Mouse (Mus musculus) testis, adult 2 months (tissue): ENCODE measurements around the gene Plxdc1. TPM values are rescaled to one million over a fixed set of nuclear protein-coding genes. Genes with fewer than 3 reads are reported as not detected.

Experiments
- H3K27ac ChIP-seq: fragments of 200-500 bp; 2 replicates; pipeline ENCODE4 v1.5.1; 2012; ENCODE audit warnings: low read depth, low read length; ENCODE audit not compliant: control insufficient read depth, insufficient read depth
- H3K27me3 ChIP-seq: fragments of 200-500 bp; 2 replicates; pipeline ENCODE4 v1.6.1; 2012; ENCODE audit warnings: mild to moderate bottlenecking, low read length, moderate library complexity; ENCODE audit not compliant: control insufficient read depth, insufficient read depth
- H3K36me3 ChIP-seq: fragments of 200-500 bp; 2 replicates; pipeline ENCODE4 v1.6.1; 2012; ENCODE audit warnings: mild to moderate bottlenecking, low read length; ENCODE audit not compliant: control insufficient read depth, insufficient read depth
- H3K4me1 ChIP-seq: fragments of 200-500 bp; 2 replicates; pipeline ENCODE4 v1.6.1; 2012; ENCODE audit warnings: low read length; ENCODE audit not compliant: control insufficient read depth, insufficient read depth
- H3K4me3 ChIP-seq: fragments of 200-500 bp; 2 replicates; pipeline ENCODE4 v1.5.1; 2012; ENCODE audit warnings: low read depth, mild to moderate bottlenecking, low read length, moderate library complexity, mixed read lengths; ENCODE audit not compliant: control insufficient read depth
- CTCF ChIP-seq: fragments of 200-500 bp; IDR thresholded peaks from 2 replicates; pipeline ENCODE4 v1.5.1; 2012; ENCODE audit warnings: low read depth, mild to moderate bottlenecking, inconsistent platforms, low read length, moderate library complexity; ENCODE audit not compliant: control insufficient read depth, insufficient read depth, insufficient replicate concordance
- POLR2A ChIP-seq: fragments of 200-500 bp; IDR thresholded peaks from 2 replicates; pipeline ENCODE4 v1.6.1; 2012; ENCODE audit warnings: low read depth, mild to moderate bottlenecking, inconsistent platforms, low read length, moderate library complexity; ENCODE audit not compliant: control insufficient read depth
- polyA plus RNA-seq: library from polyadenylated mRNA; depleted of rRNA; stranded (reverse); fragments of >200 nt; gene quantifications from 2 replicates; pipeline ENCODE4 v1.2.3, GENCODE M21; 2012

Plxdc1 gene
- polyA plus RNA-seq, 1 experiment = 64.4 TPM

GRCm38 (mm10) chr11:97983983-97984382 lies 2.3 kb downstream of the Plxdc1 start:
- Histone ChIP-seq H3K27ac (no peak overlapping the region), H3K4me3 (no peak overlapping the region), H3K27me3 (no peaks in the 10 kb centered on the region), H3K4me1 (peaks cover 13% of the 10 kb centered on the region), H3K36me3 (no peaks in the 10 kb centered on the region)
- TF ChIP-seq CTCF = no peak
- TF ChIP-seq POLR2A = no peak

DNA sequence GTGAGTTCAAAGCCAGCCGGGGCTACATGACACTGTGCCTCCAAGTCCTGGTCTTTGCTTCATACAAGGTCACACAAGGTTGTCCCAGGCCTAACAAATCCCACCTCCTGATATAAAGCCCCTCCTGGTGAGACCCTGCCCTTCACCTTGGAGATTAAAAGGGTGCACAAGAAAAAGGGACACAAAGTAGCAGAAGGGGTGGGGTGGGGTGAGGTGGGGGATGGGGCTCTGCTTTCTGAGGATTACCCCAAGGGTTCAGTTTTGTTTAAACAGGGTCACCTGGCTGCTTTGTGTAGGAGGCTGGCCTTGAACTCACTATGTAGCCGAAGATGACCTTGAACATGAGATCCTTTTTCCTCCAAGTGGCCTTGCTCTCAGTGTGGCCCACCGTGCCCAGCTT lies 2.7 kb downstream of the Plxdc1 start:
- peaks cover 13% of the 10 kb centered on the region for H3K4me1 ChIP-seq
- H3K4me3 ChIP-seq = no peak overlapping the region
- no peaks in the 10 kb centered on the region for H3K36me3 ChIP-seq
- TF ChIP-seq POLR2A = no peak
- TF ChIP-seq CTCF = no peak
- no peaks in the 10 kb centered on the region for H3K27me3 ChIP-seq
- no peak overlapping the region for H3K27ac ChIP-seq

GRCm38 (mm10) chr11:97982721-97983120 lies 3.5 kb downstream of the Plxdc1 start:
- H3K36me3 ChIP-seq = no peaks in the 10 kb centered on the region

DNA sequence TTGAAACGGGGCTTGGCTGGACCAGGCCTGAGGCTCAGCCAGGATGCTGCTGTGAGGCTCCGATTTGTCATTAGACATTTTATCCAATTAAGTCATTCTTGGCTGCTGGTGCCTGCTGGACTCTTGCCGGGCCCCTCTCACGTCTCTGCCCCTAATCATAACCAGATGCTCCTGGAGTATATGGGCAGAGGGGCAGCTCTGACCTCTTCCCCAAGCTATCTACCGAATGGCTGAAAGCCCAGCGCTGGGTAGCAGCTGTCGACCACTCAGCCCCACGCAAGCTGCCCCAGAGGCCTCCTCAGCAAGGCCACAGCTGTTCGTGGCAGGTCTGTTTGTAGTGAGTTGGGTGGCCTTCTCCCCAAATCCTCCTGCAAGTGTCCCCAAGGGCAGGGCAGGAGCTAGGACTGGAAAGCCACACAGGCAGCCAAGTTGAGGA lies 5.7 kb downstream of the Plxdc1 start:
- TF ChIP-seq CTCF (no peak), POLR2A (no peak)
- no peaks in the 10 kb centered on the region for H3K27me3 ChIP-seq
- H3K4me3 ChIP-seq = no peak overlapping the region
- H3K4me1 ChIP-seq = peaks cover 2% of the 10 kb centered on the region; the same call in 1 of the 2 replicates
- no peak overlapping the region for H3K27ac ChIP-seq
- H3K36me3 ChIP-seq = no peaks in the 10 kb centered on the region

More at GRCm38 (mm10) chr11:97982721-97983120, 3.5 kb downstream of the Plxdc1 start:
- Histone ChIP-seq H3K4me3 (no peak overlapping the region), H3K27me3 (no peaks in the 10 kb centered on the region), H3K27ac (no peak overlapping the region), H3K4me1 (peaks cover 13% of the 10 kb centered on the region)
- TF ChIP-seq CTCF (no peak), POLR2A (no peak)

- no peak overlapping the region for H3K4me3 ChIP-seq
Observed at GRCm38 (mm10) chr11:97979824-97980495, 6.3 kb downstream of the Plxdc1 start.

DNA sequence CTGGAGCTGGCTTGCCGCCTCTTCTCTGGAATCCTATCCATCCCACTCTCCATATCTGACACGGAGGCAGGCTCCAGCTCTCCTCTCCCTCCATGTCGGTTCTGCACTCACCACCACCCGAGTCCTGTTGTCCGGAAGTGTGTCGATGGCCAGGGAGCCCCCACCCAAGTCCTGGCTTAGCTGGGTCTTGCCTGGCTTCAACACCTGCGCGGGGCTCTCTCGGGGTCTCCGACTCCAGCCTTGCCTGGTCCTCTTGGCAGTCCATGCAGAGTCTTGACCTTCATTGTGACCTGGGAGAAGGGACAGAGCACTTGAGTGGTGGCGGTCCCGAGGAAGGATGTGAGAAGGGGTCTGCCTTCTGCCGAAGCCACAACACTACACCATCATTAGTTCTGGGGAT lies 7.9 kb downstream of the Plxdc1 start:
- H3K27me3 ChIP-seq = no peaks in the 10 kb centered on the region
- H3K36me3 ChIP-seq = no peaks in the 10 kb centered on the region
- no peak for TF ChIP-seq CTCF
- no peak for TF ChIP-seq POLR2A
- no peak overlapping the region for H3K27ac ChIP-seq
- no peak overlapping the region; the same call in 1 of the 2 replicates for H3K4me3 ChIP-seq
- 0 out of 2 replicates have a peak, but pooled peaks cover 2% of the 10 kb centered on the region for H3K4me1 ChIP-seq

More at GRCm38 (mm10) chr11:97979824-97980495, 6.3 kb downstream of the Plxdc1 start:
- Histone ChIP-seq H3K36me3 (no peaks in the 10 kb centered on the region), H3K4me1 (0 out of 2 replicates have a peak, but pooled peaks cover 2% of the 10 kb centered on the region), H3K27ac (no peak overlapping the region), H3K27me3 (no peaks in the 10 kb centered on the region)
- TF ChIP-seq CTCF = no peak
- no peak for TF ChIP-seq POLR2A

DNA sequence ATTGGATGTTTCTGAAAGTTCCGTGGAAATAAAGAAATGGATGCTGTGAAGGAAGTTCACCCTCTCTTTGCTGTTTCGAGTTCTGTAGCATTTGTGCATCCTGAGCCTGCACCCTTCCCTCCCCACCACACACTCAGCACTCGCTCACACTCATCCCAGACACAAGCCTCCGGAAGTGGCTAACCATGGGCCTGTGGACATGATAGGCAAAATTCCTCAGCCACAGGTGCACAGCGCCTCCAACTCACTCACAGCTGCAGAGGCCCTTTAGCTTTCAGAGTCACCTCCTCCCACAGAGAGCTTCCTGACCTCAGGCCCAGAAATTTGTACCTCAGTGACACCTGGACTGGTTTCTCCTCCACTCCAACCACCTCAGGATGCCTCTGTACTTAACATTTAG lies 8.4 kb downstream of the Plxdc1 start:
- no peak for TF ChIP-seq POLR2A
- no peak for TF ChIP-seq CTCF
- H3K27me3 ChIP-seq = no peaks in the 10 kb centered on the region
- H3K4me1 ChIP-seq = 0 out of 2 replicates have a peak, but pooled peaks cover 2% of the 10 kb centered on the region
- H3K36me3 ChIP-seq = no peaks in the 10 kb centered on the region
- H3K4me3 ChIP-seq = no peak overlapping the region
- no peak overlapping the region for H3K27ac ChIP-seq
